Mouse (Mus musculus) kidney, postnatal 10 days (tissue): ENCODE results near the gene Emc3.

Experiments
- DNase-seq: peaks from one replicate; pipeline ENCODE4 v3.0.0; 2021; ENCODE audit warnings: mixed read lengths

The Emc3 gene

DNA sequence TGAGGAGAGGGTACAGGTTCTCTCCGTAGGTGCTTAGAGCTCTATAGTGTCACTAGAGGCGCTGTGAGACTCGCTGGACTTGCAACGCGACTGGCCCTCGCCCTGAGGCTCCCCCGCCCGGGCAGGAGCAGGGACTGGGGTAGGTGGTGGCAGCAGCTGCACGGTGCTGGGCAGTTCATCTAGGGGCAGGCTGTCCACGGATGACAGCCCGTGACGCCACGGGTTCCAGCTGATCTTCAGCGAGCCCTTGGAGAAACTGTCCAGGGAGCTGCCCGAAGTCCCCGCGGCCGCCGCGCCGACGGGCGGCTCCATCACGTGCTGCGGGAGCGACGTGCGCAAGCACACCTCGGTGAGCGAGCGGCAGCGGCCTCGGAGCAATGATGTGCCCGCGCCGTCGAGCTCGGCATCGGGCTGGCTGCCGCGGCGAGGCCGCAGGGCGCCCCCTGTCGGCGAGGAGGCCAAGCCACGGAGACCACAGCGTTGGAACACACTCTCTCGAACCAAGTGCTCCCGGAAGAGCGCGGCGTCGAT is 37.1 kb downstream of the Emc3 start:
- peak; percentile 89 for DNase-seq

DNA sequence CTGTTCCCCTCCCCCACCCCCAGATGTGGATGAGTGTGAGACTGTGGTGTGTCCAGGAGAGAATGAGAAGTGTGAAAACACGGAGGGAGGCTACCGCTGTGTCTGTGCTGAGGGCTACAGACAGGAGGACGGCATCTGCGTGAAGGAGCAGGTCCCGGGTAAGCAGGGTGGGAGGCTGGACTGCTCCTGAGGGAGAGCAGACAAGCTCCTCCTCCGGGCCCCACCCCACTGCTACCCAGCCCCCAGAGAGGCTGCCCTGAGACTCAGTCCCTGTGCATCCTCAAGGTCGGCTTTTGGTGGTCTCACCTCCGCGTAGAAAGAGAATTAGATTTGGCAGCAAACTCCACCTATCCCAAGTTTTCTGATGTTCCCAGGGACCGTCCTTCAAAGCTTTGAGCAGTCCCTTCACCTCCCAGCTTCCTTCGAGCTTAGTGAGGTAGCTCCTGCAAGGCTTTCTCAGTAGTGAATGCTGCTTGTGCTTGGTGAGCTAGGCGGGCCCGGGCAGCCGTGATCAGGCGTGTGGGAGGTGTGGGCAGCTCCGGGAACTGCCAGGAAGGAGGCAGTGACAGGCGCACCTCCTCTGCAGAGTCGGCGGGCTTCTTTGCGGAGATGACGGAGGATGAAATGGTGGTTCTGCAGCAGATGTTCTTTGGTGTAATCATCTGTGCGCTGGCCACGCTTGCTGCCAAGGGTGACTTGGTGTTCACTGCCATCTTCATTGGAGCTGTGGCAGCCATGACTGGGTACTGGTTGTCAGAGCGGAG is 39.2 kb downstream of the Emc3 start:
- no peak for DNase-seq

DNA sequence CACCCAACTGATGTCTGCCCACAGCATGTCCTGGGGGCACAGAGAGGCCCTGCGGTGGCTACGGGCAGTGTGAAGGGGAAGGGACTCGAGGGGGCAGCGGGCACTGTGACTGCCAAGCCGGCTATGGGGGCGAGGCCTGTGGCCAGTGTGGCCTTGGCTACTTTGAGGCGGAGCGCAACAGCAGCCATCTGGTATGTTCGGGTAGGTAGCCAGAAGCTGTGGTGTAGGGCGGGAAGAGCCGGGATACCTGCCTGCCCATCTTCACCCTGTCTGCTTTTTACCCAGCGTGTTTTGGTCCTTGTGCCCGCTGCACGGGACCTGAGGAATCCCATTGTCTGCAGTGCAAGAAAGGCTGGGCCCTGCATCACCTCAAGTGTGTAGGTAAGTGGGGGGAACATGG is 42.0 kb downstream of the Emc3 start:
- no peak for DNase-seq

DNA sequence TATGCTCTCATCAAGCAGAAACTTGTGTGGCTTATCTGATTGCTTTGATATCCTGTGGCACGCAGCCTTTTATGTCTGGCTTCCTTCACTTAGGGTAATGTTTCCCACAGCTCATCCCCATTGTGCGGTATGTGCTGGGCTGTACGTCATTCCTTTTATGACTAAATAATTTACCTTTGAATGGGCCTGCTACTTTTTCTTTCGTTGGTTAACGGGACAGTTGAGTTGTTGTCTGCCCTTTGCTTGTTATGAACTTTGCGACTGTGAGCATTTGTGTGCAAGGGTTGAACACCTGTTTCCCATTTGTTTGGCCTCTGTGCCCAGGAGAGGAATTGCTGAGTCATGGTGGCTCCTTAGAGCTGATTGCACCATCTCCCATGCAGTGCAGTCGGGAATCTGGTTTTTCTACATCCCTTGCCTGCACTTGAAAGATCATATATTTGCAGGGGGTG is 44.3 kb downstream of the Emc3 start:
- DNase-seq = no peak

DNA sequence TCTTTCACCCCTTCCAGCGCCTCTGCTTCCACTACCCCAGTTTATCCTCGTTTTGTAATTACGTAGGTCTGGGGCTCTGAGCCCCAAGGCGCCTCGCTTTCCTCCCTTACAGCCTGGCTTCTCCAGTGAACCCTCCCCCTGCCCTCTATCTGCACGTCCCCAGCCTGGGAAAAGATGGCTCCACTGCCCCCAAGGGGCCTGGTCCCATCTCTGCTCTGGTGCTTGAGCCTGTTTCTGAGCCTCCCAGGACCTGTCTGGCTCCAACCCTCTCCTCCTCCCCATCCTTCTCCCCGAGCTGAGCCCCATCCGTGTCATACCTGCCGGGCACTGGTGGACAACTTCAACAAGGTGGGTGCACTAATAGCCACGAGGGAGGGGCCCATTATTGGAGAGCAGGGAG is 47.7 kb downstream of the Emc3 start:
- DNase-seq = peak; percentile 43

DNA sequence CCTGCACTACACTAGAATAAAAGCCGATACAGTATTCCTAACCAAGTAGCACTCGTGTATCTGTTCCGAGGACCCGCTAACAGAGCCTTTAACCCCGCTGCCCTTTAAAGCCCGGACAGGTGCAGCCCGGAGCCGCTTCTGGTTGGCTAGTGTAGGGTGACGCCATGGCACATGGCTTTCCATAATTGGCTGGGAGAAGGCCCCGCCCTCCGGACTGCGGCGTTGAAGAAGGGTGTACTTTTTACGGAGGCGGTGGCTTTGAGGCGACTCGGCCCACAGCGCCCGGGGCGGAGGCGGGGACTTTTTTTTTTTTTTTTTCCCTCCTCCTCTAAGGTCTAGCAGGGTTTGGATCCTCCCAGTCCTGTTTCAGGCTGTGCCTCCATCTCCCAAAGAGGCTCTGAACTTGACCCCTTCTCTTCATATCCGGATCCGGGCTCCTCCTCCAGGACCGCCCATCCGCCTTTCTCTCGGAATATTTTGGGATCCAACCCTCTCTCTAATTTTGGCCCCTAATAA is 48.3 kb downstream of the Emc3 start, which contains the start of gene Creld1:
Gene Creld1, plus strand, starts transcription at position 198 of the 516 bp plus-strand sequence.
- DNase-seq = peak; percentile 96

DNA sequence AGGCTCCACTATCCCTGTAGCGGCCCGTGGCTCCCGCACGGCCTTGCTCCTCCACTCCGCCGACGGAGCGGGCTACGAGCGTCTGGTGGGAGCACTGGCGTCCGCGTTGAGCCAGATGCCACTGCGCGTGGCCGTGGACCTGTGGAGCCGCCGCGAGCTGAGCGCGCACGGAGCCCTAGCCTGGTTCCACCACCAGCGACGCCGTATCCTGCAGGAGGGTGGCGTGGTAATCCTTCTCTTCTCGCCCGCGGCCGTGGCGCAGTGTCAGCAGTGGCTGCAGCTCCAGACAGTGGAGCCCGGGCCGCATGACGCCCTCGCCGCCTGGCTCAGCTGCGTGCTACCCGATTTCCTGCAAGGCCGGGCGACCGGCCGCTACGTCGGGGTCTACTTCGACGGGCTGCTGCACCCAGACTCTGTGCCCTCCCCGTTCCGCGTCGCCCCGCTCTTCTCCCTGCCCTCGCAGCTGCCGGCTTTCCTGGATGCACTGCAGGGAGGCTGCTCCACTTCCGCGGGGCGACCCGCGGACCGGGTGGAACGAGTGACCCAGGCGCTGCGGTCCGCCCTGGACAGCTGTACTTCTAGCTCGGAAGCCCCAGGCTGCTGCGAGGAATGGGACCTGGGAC is 48.9 kb downstream of the Emc3 start:
- peak; percentile 58 for DNase-seq

DNA sequence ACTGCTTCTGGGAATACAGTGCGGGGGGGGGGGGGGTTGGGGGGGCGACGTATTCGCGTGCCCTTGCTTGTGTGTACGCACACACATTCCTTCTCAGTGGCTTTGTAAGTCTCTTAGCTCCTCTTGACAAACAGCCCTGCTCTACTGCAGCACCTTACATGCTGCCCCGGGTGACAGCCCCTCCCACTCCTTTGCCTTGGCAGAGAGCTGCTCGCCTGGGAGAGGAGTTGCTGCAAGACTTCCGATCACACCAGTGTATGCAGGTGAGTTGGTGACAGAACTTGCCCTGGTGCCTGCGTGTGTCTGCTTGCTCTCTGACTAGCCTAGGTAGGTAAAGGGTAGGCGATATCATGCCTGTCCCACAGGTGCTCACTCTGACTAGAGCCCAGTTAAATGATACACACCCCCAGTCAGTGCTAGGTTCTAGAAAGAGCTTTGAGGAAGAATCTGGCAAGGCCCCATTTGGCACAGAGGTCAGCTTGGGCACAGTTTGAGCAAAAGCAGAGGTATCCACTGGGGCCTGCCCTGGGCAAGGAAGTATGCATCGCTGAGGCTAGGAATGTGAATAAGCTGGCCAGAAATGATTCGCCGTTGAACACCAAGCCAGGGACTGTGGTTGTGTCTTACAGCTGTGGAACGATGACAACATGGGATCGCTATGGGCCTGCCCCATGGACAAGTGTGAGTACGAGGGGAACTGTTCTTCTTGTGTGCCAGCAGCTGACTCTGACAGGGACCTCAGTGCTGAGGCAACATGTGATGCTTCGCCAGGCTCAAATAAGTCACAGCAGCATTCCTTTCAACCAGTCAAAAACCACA is 50.7 kb downstream of the Emc3 start:
- DNase-seq = peak; percentile 54

DNA sequence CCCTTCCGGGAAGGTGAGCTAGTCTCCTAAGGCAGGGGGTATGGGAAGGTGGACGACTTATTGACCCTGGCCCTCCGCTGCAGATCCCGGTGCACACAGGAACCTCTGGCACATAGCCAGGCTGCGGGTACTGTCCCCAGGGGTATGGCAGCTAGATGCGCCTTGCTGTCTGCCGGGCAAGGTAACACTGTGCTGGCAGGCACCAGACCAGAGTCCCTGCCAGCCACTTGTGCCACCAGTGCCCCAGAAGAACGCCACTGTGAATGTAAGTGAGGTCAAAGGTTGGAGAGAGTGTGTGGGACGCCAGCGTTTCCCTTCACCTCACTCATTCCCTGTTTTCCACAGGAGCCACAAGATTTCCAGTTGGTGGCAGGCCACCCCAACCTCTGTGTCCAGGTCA is 52.5 kb downstream of the Emc3 start:
- peak; percentile 30 for DNase-seq

DNA sequence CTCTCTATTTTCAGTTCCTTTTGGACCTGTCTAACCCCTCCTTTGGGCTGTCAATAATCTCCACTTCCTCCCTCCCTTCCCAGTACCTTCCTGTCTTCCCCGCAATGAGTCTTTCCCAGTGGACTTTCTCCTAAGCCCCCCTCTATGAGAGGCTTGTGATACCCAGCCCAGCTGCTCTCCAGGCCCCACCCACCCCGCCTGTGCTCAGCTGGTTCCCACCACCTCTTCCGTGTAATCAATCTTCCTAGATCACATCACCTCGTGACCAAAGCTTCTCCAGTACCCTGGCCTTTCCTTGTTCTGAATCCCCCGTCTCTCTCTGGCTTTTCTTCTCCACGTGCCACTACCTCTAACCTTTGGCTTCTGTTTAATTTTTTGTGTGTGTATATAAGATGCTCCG is 54.1 kb downstream of the Emc3 start:
- no peak for DNase-seq

DNA sequence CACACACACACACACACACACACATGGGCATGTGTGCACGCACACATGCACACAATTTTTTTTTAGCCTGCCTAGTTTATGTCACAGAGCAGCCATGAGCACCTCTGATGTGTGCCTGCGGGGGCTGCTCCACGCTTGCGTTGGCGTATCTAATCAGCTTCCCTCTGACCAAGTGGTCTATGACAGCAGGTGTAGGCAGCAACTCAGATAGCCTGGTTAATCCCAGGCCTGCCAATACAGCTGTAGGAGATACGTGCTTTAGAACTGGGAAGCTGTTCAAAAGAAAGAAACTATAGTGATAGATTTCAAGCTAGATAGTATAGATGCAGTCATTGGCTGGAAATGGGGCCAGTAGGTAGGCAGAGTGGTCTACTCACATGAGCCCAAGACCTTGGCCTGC is 57.7 kb downstream of the Emc3 start:
- no peak for DNase-seq

DNA sequence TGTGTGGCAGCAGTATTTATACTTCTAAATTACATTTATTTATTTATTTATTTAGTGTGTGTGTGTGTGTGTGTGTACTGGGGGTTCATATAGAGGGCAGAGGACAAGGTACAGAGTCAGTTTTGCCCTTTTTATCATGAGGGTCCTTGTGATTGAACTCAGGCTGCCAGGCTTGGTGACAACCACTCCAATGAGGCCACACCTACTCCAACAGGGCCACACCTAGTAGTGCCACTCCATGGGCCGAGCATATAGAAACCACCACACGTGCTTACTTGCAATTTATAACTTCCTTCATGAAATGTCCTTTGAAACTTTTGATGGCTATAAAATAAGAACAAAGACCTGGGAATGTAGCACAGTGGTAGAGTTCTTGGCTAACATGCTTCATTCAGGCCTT is 58.2 kb downstream of the Emc3 start:
- no peak for DNase-seq

DNA sequence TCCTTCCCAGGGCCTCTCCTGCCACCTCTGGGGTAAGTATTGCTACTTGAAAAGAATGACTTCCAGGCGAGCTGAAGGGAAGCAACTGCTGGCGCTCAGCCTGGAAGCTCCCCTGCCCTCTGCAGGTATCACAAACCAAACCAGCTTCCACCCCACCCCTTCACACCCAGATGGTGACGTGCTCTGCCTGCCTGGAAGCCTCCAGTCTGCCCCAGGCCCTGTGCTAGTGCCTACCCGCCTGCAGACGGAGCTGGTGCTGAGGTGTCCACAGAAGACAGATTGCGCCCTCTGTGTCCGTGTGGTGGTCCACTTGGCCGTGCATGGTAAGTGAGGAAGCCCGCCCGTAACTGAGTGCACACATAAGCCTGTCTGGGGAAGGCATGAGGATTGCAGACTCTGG is 59.4 kb downstream of the Emc3 start:
- peak; percentile 19 for DNase-seq

DNA sequence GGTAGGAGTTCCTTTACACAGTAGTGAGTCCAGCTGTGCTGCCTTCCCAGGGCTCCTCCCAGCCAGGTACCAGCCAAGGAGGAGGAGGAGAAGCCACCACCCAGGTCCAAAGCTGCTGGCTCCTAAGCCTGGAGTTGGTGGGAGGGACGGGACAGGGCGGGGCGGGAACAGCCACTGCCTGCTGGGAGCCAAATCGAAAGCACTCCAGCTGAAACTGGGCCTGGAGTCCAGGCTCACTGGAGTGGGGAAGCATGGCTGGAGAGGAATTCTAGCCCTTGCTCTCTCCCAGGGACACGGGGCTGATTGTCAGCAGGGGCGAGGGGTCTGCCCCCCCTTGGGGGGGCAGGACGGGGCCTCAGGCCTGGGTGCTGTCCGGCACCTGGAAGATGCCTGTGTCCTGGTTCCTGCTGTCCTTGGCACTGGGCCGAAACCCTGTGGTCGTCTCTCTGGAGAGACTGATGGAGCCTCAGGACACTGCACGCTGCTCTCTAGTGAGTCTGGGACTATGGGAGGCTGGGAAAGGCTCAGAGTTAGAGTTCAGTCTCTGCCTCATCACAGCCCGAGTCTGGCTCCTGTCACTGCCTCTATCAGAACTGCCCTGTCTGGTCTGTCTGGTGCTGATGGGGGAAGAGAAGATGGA is 60.0 kb downstream of the Emc3 start, which contains the start of gene Il17rc:
Gene Il17rc, plus strand, starts transcription at position 131 of the 640 bp plus-strand sequence.
- peak; percentile 82 for DNase-seq

DNA sequence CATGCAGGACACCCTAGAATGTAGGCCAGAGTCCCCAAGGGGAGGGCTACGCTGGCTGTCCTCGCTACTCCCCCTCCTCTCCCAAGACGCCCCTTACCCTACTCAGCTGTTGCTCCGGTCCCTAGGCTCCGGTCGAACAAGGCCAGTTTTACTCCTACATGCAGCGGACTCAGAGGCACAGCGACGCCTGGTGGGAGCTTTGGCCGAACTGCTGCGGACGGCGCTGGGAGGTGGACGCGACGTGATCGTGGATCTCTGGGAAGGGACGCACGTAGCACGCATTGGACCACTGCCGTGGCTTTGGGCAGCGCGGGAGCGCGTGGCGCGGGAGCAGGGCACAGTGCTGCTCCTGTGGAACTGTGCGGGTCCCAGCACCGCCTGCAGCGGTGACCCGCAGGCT is 62.0 kb downstream of the Emc3 start:
- peak; percentile 91 for DNase-seq

DNA sequence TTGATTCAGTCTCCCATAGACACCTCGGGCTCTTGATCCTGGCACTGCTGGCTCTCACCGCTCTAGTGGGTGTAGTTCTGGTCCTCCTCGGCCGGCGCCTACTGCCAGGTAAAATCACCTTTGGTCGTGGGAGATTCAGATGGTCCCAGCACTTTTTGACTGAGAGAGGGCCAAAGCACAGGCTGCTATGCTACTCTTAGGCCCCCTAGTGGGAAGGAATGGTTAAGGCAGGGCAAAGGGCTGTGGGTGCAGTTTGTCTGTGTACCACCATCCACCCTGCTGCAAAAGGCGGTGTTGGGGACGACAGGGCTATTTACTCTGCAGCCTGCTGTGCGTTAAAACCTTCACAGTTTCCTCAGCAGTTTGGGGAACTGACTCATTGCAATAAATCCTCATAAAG is 62.4 kb downstream of the Emc3 start:
- DNase-seq = peak; percentile 85

DNA sequence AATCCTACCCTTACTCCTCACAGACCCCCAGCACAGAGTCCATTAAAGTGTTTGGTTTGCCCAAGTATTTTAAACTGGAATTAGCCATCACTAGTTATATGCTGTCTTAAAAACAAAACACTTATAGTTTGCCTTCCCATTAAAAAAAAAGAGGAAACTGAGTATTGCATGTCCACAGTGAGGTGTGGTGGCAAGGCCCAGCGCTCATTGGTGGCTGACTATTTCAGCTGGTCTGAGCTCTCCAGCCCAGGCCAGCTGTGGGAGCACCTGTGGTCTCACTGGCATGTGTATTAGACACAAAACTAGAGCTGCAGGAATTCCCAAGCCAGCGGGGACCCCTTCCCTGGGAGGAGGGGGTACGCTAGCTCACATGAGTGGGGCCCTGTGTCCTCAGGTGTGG is 62.9 kb downstream of the Emc3 start:
- no peak for DNase-seq

DNA sequence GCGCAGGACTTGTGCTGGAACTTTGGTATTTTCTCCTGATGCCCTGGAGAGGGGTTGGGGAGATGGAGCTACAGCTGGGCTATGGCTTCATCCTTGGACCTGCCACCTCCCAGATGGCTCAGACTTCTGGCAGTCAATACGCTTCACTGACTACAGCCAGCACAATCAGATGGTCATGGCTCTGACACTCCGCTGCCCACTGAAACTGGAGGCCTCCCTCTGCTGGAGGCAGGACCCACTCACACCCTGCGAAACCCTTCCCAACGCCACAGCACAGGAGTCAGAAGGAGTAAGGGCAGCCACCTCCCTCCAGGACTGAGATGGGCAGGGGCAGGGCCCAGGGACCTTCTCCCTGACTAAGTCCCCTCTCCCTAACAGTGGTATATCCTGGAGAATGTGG is 65.8 kb downstream of the Emc3 start:
- peak; percentile 40 for DNase-seq
